Mouse (Mus musculus): ENCODE results near the gene Gm49339. TPM values are rescaled to one million over a fixed set of nuclear protein-coding genes. Genes with fewer than 3 reads are reported as not detected.
"Not testable (repeated sequence)": the region's sequence is repeated elsewhere in the genome, so short reads cannot be mapped to it uniquely, and the experiment has no call there.

Gene Gm49339
- polyA plus RNA-seq, 1 experiment from 2014 or later = 0.29 TPM

- H3K9ac ChIP-seq (ENCODE audit: low read depth, low read length); H3K27me3 ChIP-seq (ENCODE audit: control insufficient read depth, insufficient read depth, low read length); H3K4me2 ChIP-seq (replicated peaks; ENCODE audit: low read depth, low read length); H3K36me3 ChIP-seq (ENCODE audit: control insufficient read depth, insufficient read depth, low read length); H3K9me3 ChIP-seq (ENCODE audit: control insufficient read depth, low read length); DNase-seq (ENCODE audit: low spot score); H3K27ac ChIP-seq (ENCODE audit: low read depth, low read length); H3K4me3 ChIP-seq (ENCODE audit: low read depth, low read length); H3K4me1 ChIP-seq (replicated peaks; ENCODE audit: control insufficient read depth, insufficient read depth, low read length); ATAC-seq (ENCODE audit: low FRiP score): not testable (repeated sequence)
- no CpG with 5 or more reads among the region's 2 CpGs for WGBS
Measured at GRCm38 (mm10) chr10:51490691-51491090, 10.3 kb downstream of the Gm49339 start, which contains the start of gene Lilrb4a. TSS of gene Lilrb4a (plus strand) at chr10:51490956.

- H3K27ac ChIP-seq (ENCODE audit: low read depth, low read length) = no peak overlapping the region
Measured at GRCm38 (mm10) chr10:51520021-51520420, 39.6 kb downstream of the Gm49339 start.

GRCm38 (mm10) chr10:51521453-51521852 is 41.0 kb downstream of the Gm49339 start:
- DNase-seq (ENCODE audit: low spot score) (no peak), ATAC-seq (ENCODE audit: low FRiP score) (no peak)
- H3K4me1 ChIP-seq (replicated peaks; ENCODE audit: control insufficient read depth, insufficient read depth, low read length) = no peaks in the 10 kb centered on the region
- H3K27me3 ChIP-seq (ENCODE audit: control insufficient read depth, insufficient read depth, low read length) = no peaks in the 10 kb centered on the region
- no peak overlapping the region for H3K4me3 ChIP-seq (ENCODE audit: low read depth, low read length)
- no peak overlapping the region for H3K9ac ChIP-seq (ENCODE audit: low read depth, low read length)
- no peaks in the 10 kb centered on the region for H3K9me3 ChIP-seq (ENCODE audit: control insufficient read depth, low read length)
- no peak overlapping the region for H3K4me2 ChIP-seq (replicated peaks; ENCODE audit: low read depth, low read length)
- no peaks in the 10 kb centered on the region for H3K36me3 ChIP-seq (ENCODE audit: control insufficient read depth, insufficient read depth, low read length)
- no peak overlapping the region for H3K27ac ChIP-seq (ENCODE audit: low read depth, low read length)

More at GRCm38 (mm10) chr10:51520021-51520420, 39.6 kb downstream of the Gm49339 start:
- H3K9ac ChIP-seq (ENCODE audit: low read depth, low read length) = no peak overlapping the region
- no peak for ATAC-seq (ENCODE audit: low FRiP score)
- no peak overlapping the region for H3K4me3 ChIP-seq (ENCODE audit: low read depth, low read length)
- no peaks in the 10 kb centered on the region for H3K4me1 ChIP-seq (replicated peaks; ENCODE audit: control insufficient read depth, insufficient read depth, low read length)
- DNase-seq (ENCODE audit: low spot score) = no peak
- no peak overlapping the region for H3K4me2 ChIP-seq (replicated peaks; ENCODE audit: low read depth, low read length)
- no peaks in the 10 kb centered on the region for H3K27me3 ChIP-seq (ENCODE audit: control insufficient read depth, insufficient read depth, low read length)
- H3K9me3 ChIP-seq (ENCODE audit: control insufficient read depth, low read length) = no peaks in the 10 kb centered on the region
- H3K36me3 ChIP-seq (ENCODE audit: control insufficient read depth, insufficient read depth, low read length) = no peaks in the 10 kb centered on the region

DNA sequence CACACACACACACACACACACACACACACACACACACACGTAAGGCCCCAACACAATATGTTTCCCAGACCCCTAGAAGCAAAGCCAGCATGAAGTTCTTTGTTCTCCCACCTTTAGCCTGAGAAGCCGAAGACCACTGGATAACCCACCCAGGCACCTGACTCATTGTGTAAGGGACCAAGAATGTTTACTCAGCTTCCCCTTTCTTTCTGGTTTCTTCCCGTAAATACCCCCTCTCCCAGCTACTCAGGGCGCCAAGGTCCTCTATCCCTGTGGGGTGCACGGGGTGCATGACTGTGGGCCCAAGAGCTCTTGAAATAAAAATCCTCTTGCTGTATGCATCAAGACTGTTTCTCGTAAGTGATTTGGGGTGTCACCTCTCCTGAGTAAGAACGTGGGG is 45.7 kb downstream of the Gm49339 start:
- 79% methylated on average over 7 of the region's 7 CpGs for WGBS
- ATAC-seq (ENCODE audit: low FRiP score) (no peak), DNase-seq (ENCODE audit: low spot score) (no peak)
- no peak overlapping the region for H3K9ac ChIP-seq (ENCODE audit: low read depth, low read length)
- H3K4me1 ChIP-seq (replicated peaks; ENCODE audit: control insufficient read depth, insufficient read depth, low read length) = no peaks in the 10 kb centered on the region
- H3K4me3 ChIP-seq (ENCODE audit: low read depth, low read length) = no peak overlapping the region
- no peaks in the 10 kb centered on the region for H3K9me3 ChIP-seq (ENCODE audit: control insufficient read depth, low read length)
- H3K27ac ChIP-seq (ENCODE audit: low read depth, low read length) = no peak overlapping the region
- no peak overlapping the region for H3K4me2 ChIP-seq (replicated peaks; ENCODE audit: low read depth, low read length)
- H3K27me3 ChIP-seq (ENCODE audit: control insufficient read depth, insufficient read depth, low read length) = no peaks in the 10 kb centered on the region
- no peaks in the 10 kb centered on the region for H3K36me3 ChIP-seq (ENCODE audit: control insufficient read depth, insufficient read depth, low read length)

DNA sequence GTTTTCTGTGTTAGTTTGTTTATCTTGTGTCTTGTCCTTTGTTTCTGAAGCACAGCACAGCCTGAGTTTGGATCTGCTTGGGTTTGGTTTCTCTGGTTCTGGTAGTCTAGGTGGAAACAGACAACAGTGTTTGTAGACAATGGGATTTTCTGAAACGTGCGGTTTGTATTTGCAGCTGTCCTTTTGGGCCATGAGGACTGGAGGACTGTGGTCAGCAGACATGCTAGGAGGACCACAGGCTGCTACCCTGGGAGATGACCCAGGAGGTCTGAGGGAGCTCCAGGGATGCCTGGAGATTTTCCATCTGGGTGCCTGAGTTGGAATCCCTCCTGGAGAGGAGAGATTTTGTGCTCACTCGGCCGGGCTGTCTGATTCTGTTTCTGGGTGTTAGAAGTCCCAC is 46.2 kb downstream of the Gm49339 start:
- no peak for ATAC-seq (ENCODE audit: low FRiP score)

DNA sequence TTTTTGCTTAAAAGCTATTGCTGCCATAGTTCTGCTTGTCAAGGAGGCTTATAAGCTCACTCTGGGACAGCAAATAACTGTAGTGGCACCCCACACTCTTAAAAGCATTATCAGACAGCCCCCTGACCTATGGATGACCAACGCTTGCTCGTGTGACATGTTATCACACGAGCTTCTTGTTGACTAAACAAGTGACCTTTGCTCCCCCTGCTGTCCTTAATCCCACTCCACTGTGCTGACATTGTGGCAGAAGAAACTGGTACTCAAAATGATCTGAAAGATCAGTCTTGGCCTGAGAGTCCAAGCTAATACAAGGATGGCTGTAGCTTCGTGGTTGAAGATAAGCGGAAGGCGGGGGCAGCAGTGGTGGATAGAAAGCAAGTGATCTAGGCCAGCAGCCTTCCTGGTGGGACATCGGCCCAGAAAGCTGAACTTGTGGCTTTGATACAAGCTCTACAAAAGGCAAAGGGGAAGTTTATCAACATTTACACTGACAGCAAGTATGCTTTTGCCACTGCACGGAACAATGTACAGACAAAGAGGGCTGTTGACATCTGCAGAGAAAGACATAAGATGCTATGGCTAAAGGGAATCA is 48.5 kb downstream of the Gm49339 start:
- DNase-seq (ENCODE audit: low spot score) (no peak), ATAC-seq (ENCODE audit: low FRiP score) (no peak)
- no peak overlapping the region for H3K27ac ChIP-seq (ENCODE audit: low read depth, low read length)
- no peaks in the 10 kb centered on the region for H3K36me3 ChIP-seq (ENCODE audit: control insufficient read depth, insufficient read depth, low read length)
- H3K9ac ChIP-seq (ENCODE audit: low read depth, low read length) = no peak overlapping the region
- 76% methylated on average over 8 of the region's 8 CpGs for WGBS
- no peak overlapping the region for H3K4me2 ChIP-seq (replicated peaks; ENCODE audit: low read depth, low read length)
- no peaks in the 10 kb centered on the region for H3K9me3 ChIP-seq (ENCODE audit: control insufficient read depth, low read length)
- H3K27me3 ChIP-seq (ENCODE audit: control insufficient read depth, insufficient read depth, low read length) = no peaks in the 10 kb centered on the region
- no peak overlapping the region for H3K4me3 ChIP-seq (ENCODE audit: low read depth, low read length)
- H3K4me1 ChIP-seq (replicated peaks; ENCODE audit: control insufficient read depth, insufficient read depth, low read length) = no peaks in the 10 kb centered on the region

More for the DNA sequence above, 46.2 kb downstream of the Gm49339 start:
- WGBS = 80% methylated on average over 4 of the region's 4 CpGs
- Histone ChIP-seq H3K36me3 (ENCODE audit: control insufficient read depth, insufficient read depth, low read length) (no peaks in the 10 kb centered on the region), H3K27me3 (ENCODE audit: control insufficient read depth, insufficient read depth, low read length) (no peaks in the 10 kb centered on the region), H3K4me3 (ENCODE audit: low read depth, low read length) (no peak overlapping the region), H3K4me2 (replicated peaks; ENCODE audit: low read depth, low read length) (no peak overlapping the region), H3K9ac (ENCODE audit: low read depth, low read length) (no peak overlapping the region), H3K9me3 (ENCODE audit: control insufficient read depth, low read length) (no peaks in the 10 kb centered on the region), H3K27ac (ENCODE audit: low read depth, low read length) (no peak overlapping the region), H3K4me1 (replicated peaks; ENCODE audit: control insufficient read depth, insufficient read depth, low read length) (no peaks in the 10 kb centered on the region)
- DNase-seq (ENCODE audit: low spot score) = no peak

GRCm38 (mm10) chr10:51529497-51529896 is 49.1 kb downstream of the Gm49339 start:
- H3K4me1 ChIP-seq (replicated peaks; ENCODE audit: control insufficient read depth, insufficient read depth, low read length) = no peaks in the 10 kb centered on the region
- ATAC-seq (ENCODE audit: low FRiP score) (no peak), DNase-seq (ENCODE audit: low spot score) (no peak)
- 89% methylated on average over 3 of the region's 3 CpGs for WGBS
- H3K4me3 ChIP-seq (ENCODE audit: low read depth, low read length) = no peak overlapping the region
- H3K36me3 ChIP-seq (ENCODE audit: control insufficient read depth, insufficient read depth, low read length) = no peaks in the 10 kb centered on the region
- H3K27ac ChIP-seq (ENCODE audit: low read depth, low read length) = no peak overlapping the region
- H3K27me3 ChIP-seq (ENCODE audit: control insufficient read depth, insufficient read depth, low read length) = no peaks in the 10 kb centered on the region
- H3K4me2 ChIP-seq (replicated peaks; ENCODE audit: low read depth, low read length) = no peak overlapping the region
- no peaks in the 10 kb centered on the region for H3K9me3 ChIP-seq (ENCODE audit: control insufficient read depth, low read length)
- H3K9ac ChIP-seq (ENCODE audit: low read depth, low read length) = no peak overlapping the region

- no peak for DNase-seq (ENCODE audit: low spot score)
- Histone ChIP-seq H3K4me3 (ENCODE audit: low read depth, low read length) (no peak overlapping the region), H3K9me3 (ENCODE audit: control insufficient read depth, low read length) (no peaks in the 10 kb centered on the region), H3K36me3 (ENCODE audit: control insufficient read depth, insufficient read depth, low read length) (no peaks in the 10 kb centered on the region), H3K27ac (ENCODE audit: low read depth, low read length) (no peak overlapping the region), H3K9ac (ENCODE audit: low read depth, low read length) (no peak overlapping the region), H3K4me1 (replicated peaks; ENCODE audit: control insufficient read depth, insufficient read depth, low read length) (no peaks in the 10 kb centered on the region), H3K27me3 (ENCODE audit: control insufficient read depth, insufficient read depth, low read length) (no peaks in the 10 kb centered on the region), H3K4me2 (replicated peaks; ENCODE audit: low read depth, low read length) (no peak overlapping the region)
- no peak for ATAC-seq (ENCODE audit: low FRiP score)
- 86% methylated on average over 7 of the region's 7 CpGs for WGBS
Measured at GRCm38 (mm10) chr10:51530813-51531212, 50.4 kb downstream of the Gm49339 start.

Data from hindbrain, embryonic 11.5 days (tissue).